ENCODE assay signal across 8 mouse cellular contexts in the genomic region with DNA sequence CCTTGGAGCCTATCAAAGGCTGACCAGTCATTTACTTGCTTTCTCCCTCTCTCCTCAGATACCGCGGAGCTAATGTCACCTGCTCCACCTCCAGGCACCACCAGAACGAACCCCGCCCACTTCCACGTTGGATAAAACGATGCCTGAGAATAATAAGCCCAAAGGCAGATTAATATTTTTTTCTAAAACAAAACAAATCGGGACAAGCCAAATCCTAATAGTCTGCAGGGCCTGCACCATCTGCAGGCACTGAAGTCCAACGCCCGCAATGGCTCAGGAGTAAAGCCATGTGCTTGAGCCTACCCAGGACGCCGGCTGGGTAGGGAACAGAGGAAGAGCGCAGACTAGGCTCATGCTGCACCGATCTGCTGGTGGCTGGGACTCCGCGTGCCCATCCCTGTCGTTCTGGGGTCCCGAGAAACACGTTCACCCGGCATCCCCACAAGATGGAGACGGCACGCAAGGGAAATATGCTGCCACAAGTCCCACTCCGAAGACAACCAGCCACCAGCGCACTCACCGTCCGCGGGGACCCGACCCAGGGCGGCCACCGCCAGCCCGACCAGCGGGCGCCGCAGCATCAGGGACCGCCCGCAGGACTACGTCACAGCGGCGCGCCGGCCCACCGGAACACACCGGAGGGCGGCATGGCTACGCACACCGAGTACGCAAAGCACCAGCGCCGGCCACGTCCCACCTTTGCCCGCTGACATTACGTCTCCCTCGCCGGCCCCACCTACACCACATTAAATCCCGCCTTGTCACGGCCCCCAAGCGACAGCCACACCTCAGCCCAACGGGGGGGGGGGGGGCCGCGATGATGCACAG. TPM values are rescaled to one million over a fixed set of nuclear protein-coding genes. Genes with fewer than 3 reads are reported as not detected.
DNase-seq lines count a peak whose midpoint lies in the region; ATAC-seq and TF ChIP-seq lines count a peak whose summit lies in the region.

No protein-coding gene starts in this region.

- H3K4me2 ChIP-seq in lung, postnatal 0 days (replicated peaks; ENCODE audit: low read depth, low read length), result peak overlapping the region; percentile 81

- peak overlapping the region; percentile 73 for H3K4me3 ChIP-seq in hindbrain, embryonic 10.5 days
- H3K4me3 ChIP-seq in lung, postnatal 0 days (ENCODE audit: low read depth, low read length), result peak overlapping the region; percentile 61

- peak overlapping the region; percentile 59 for H3K9ac ChIP-seq in lung, postnatal 0 days (replicated peaks; ENCODE audit: low read depth)

- ATAC-seq in frontal cortex, adult (ENCODE audit: low TSS enrichment), result peak; percentile 97
- ATAC-seq in lung, postnatal 0 days, result peak; percentile 96

- TF ChIP-seq CTCF in lung, postnatal 0 days (IDR thresholded peaks at IDR 0.05), result peak; percentile 28; the same call in 1 of the 2 replicates

- peaks cover 20% of the 10 kb centered on the region for H3K4me1 ChIP-seq in hindbrain, embryonic 10.5 days (replicated peaks)
- peaks cover 4% of the 10 kb centered on the region; the same call in 1 of the 2 replicates for H3K4me1 ChIP-seq in lung, postnatal 0 days (ENCODE audit: insufficient read depth, low read depth, low read length)

- H3K36me3 ChIP-seq in hindbrain, embryonic 10.5 days, result peaks cover 6% of the 10 kb centered on the region; the same call in 1 of the 2 replicates
- H3K36me3 ChIP-seq in lung, postnatal 0 days (ENCODE audit: insufficient read depth, low read length), result 0 out of 2 replicates have a peak, but pooled peaks cover 3% of the 10 kb centered on the region

- no peak for TF ChIP-seq EP300 in lung, postnatal 0 days (IDR thresholded peaks at IDR 0.05)

- WGBS in hindbrain, embryonic 10.5 days, result under 1% methylated on average over 59 of the region's 59 CpGs
- under 1% methylated on average over 56 of the region's 59 CpGs for WGBS in lung, postnatal 0 days

- peak overlapping the region; percentile 89 for H3K27ac ChIP-seq in hindbrain, embryonic 10.5 days
- peak overlapping the region; percentile 93 for H3K27ac ChIP-seq in lung, postnatal 0 days (ENCODE audit: low read length)

- H3K9me3 ChIP-seq in hindbrain, embryonic 10.5 days, result no peaks in the 10 kb centered on the region
- no peaks in the 10 kb centered on the region for H3K9me3 ChIP-seq in lung, postnatal 0 days (ENCODE audit: low read length)

- peak; percentile 92 for DNase-seq in Muller cell, postnatal 12 days (ENCODE audit: inconsistent ontology term)
- peak; percentile 89 for DNase-seq in cerebellum, adult 9-10 months
- DNase-seq in hindbrain, embryonic 10.5 days (ENCODE audit: low spot score), result peak; percentile 88
- DNase-seq in layer of hippocampus, postnatal 10 days (ENCODE audit: low spot score in 2 of 2), result peak; percentile 86 to 90
- DNase-seq in lung, postnatal 0 days (ENCODE audit: low spot score), result peak; percentile 97
- DNase-seq in ovary, postnatal 10 days (ENCODE audit: low spot score), result peak; percentile 70
- peak; percentile 89 for DNase-seq in thymus, postnatal 0 days (ENCODE audit: low spot score)

- no peaks in the 10 kb centered on the region for H3K27me3 ChIP-seq in hindbrain, embryonic 10.5 days (ENCODE audit: insufficient read depth, poor library complexity, severe bottlenecking)
- H3K27me3 ChIP-seq in lung, postnatal 0 days (replicated peaks; ENCODE audit: insufficient read depth, low read length), result no peaks in the 10 kb centered on the region

RNA-seq across cellular contexts. Expression of a gene that starts 0.6 kb away (rescaled TPM):
- polyA plus RNA-seq in hindbrain, embryonic 10.5 days (2016; fragmentation: Nextera tagmentation; extraction: Ambion mirVana), result 113 and 119 TPM in 2 replicates
- total RNA-seq in layer of hippocampus, postnatal 10 days (2021), result 100 to 1,000 TPM; 123 to 125 TPM
- 151 and 168 TPM in 2 replicates for polyA plus RNA-seq in lung, postnatal 0 days (2015; fragmentation: Nextera tagmentation; extraction: Ambion mirVana)
- polyA plus RNA-seq in thymus, postnatal 0 days (2015; fragmentation: Nextera tagmentation; extraction: Ambion mirVana), result 92.3 and 93.0 TPM in 2 replicates

RNA-seq across cellular contexts. Expression of a gene that starts 8.4 kb away (rescaled TPM):
- 0.14 and 0.20 TPM in 2 replicates for polyA plus RNA-seq in hindbrain, embryonic 10.5 days (2016; fragmentation: Nextera tagmentation; extraction: Ambion mirVana)
- 1 to 10 TPM; 1.8 to 2.8 TPM for total RNA-seq in layer of hippocampus, postnatal 10 days (2021)
- polyA plus RNA-seq in lung, postnatal 0 days (2015; fragmentation: Nextera tagmentation; extraction: Ambion mirVana), result 1.8 and 2.5 TPM in 2 replicates
- 0.18 and 0.26 TPM in 2 replicates for polyA plus RNA-seq in thymus, postnatal 0 days (2015; fragmentation: Nextera tagmentation; extraction: Ambion mirVana)

RNA-seq across cellular contexts. Expression of a gene that starts 10.8 kb away (rescaled TPM):
- 123 and 129 TPM in 2 replicates for polyA plus RNA-seq in hindbrain, embryonic 10.5 days (2016; fragmentation: Nextera tagmentation; extraction: Ambion mirVana)
- 10 to 100 TPM; 39.6 to 40.9 TPM for total RNA-seq in layer of hippocampus, postnatal 10 days (2021)
- 60.0 and 74.0 TPM in 2 replicates for polyA plus RNA-seq in lung, postnatal 0 days (2015; fragmentation: Nextera tagmentation; extraction: Ambion mirVana)
- 106 and 110 TPM in 2 replicates for polyA plus RNA-seq in thymus, postnatal 0 days (2015; fragmentation: Nextera tagmentation; extraction: Ambion mirVana)

RNA-seq across cellular contexts. Expression of a gene that starts 16.7 kb away (rescaled TPM):
- polyA plus RNA-seq in hindbrain, embryonic 10.5 days (2016; fragmentation: Nextera tagmentation; extraction: Ambion mirVana), result 42.2 and 43.1 TPM in 2 replicates
- total RNA-seq in layer of hippocampus, postnatal 10 days (2021), result 10 to 100 TPM; 24.7 to 25.5 TPM
- polyA plus RNA-seq in lung, postnatal 0 days (2015; fragmentation: Nextera tagmentation; extraction: Ambion mirVana), result 32.9 and 34.8 TPM in 2 replicates
- polyA plus RNA-seq in thymus, postnatal 0 days (2015; fragmentation: Nextera tagmentation; extraction: Ambion mirVana), result 36.6 and 45.7 TPM in 2 replicates

RNA-seq across cellular contexts. Expression of a gene that starts 27.9 kb away (rescaled TPM):
- 4.8 and 7.1 TPM in 2 replicates for polyA plus RNA-seq in hindbrain, embryonic 10.5 days (2016; fragmentation: Nextera tagmentation; extraction: Ambion mirVana)
- total RNA-seq in layer of hippocampus, postnatal 10 days (2021), result 10 to 100 TPM; 11.0 to 12.0 TPM
- polyA plus RNA-seq in lung, postnatal 0 days (2015; fragmentation: Nextera tagmentation; extraction: Ambion mirVana), result 3.1 and 3.9 TPM in 2 replicates
- 5.3 and 5.7 TPM in 2 replicates for polyA plus RNA-seq in thymus, postnatal 0 days (2015; fragmentation: Nextera tagmentation; extraction: Ambion mirVana)

Comparison
In these comparisons a context has a peak if more than half of its experiments do, and no peak if none do; other contexts are left out.
1. Peak in every context shown above with its lines: DNase-seq, ATAC-seq, H3K4me3 ChIP-seq and H3K27ac ChIP-seq.